Mouse (Mus musculus): ENCODE results near the gene Asgr1. TPM values are rescaled to one million over a fixed set of nuclear protein-coding genes. Genes with fewer than 3 reads are reported as not detected.

Gene Asgr1
- total and polyA plus RNA-seq, 3 experiments, result not detected

- Histone ChIP-seq H3K36me3 (replicated peaks) (no peaks in the 10 kb centered on the region), H3K27me3 (ENCODE audit: insufficient read depth, low read length) (peaks cover 23% of the 10 kb centered on the region), H3K4me3 (ENCODE audit: low read depth, low read length) (no peak overlapping the region), H3K9me3 (replicated peaks) (no peaks in the 10 kb centered on the region), H3K4me1 (ENCODE audit: insufficient read depth, low read depth, low read length) (no peaks in the 10 kb centered on the region)
- ATAC-seq (ENCODE audit: extremely low read depth, insufficient number of reproducible peaks, low FRiP score, poor library complexity, severe bottlenecking), result no peak
- TF ChIP-seq CTCF (IDR thresholded peaks at IDR 0.05; ENCODE audit: low read depth, low read length), result no peak
- no peak for TF ChIP-seq GATA1 (IDR thresholded peaks at IDR 0.05; ENCODE audit: borderline replicate concordance, low read length)
- no peak for TF ChIP-seq GATA2 (IDR thresholded peaks at IDR 0.05; ENCODE audit: borderline replicate concordance, low read depth, low read length)
- no peak for TF ChIP-seq POLR2AphosphoS5 (IDR thresholded peaks at IDR 0.05; ENCODE audit: insufficient replicate concordance, low read depth, low read length)
- TF ChIP-seq TAL1 (conservative IDR thresholded peaks at IDR 0.05; ENCODE audit: low read depth, low read length), result no peak
- no peak for DNase-seq (ENCODE audit: low spot score)
These were observed 43.5 kb downstream of the Asgr1 start for GRCm38 (mm10) chr11:70097396-70097795.

DNA sequence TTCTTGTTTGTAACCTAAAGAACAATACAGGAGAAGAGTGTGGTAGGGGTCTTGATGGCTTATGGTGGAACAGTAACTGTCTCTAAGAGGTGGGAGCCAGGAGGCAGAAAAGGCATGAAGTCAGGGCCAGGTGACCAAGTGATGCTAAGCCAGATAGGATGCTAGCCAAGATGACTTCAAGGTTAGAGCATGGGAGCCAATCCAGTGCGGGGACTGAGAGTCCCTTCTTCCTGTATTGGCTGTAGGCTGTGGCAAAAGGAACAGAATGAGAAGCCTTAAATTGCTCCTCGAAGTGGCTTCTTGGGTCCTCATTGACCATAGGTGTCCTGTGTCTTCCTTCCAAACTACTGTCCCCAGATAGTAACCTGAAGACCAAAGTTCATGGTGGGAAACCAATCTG lies 45.2 kb downstream of the Asgr1 start:
- TF ChIP-seq CTCF (IDR thresholded peaks at IDR 0.05; ENCODE audit: low read depth, low read length) (no peak), GATA1 (IDR thresholded peaks at IDR 0.05; ENCODE audit: borderline replicate concordance, low read length) (no peak), GATA2 (IDR thresholded peaks at IDR 0.05; ENCODE audit: borderline replicate concordance, low read depth, low read length) (no peak), POLR2AphosphoS5 (IDR thresholded peaks at IDR 0.05; ENCODE audit: insufficient replicate concordance, low read depth, low read length) (no peak), TAL1 (conservative IDR thresholded peaks at IDR 0.05; ENCODE audit: low read depth, low read length) (no peak)
- H3K9me3 ChIP-seq (replicated peaks), result no peaks in the 10 kb centered on the region
- DNase-seq (ENCODE audit: low spot score), result no peak
- ATAC-seq (ENCODE audit: extremely low read depth, insufficient number of reproducible peaks, low FRiP score, poor library complexity, severe bottlenecking), result no peak
- H3K4me3 ChIP-seq (ENCODE audit: low read depth, low read length), result no peak overlapping the region
- H3K4me1 ChIP-seq (ENCODE audit: insufficient read depth, low read depth, low read length), result no peaks in the 10 kb centered on the region
- peaks cover 25% of the 10 kb centered on the region for H3K27me3 ChIP-seq (ENCODE audit: insufficient read depth, low read length)
- no peaks in the 10 kb centered on the region for H3K36me3 ChIP-seq (replicated peaks)

GRCm38 (mm10) chr11:70099809-70100208 lies 45.9 kb downstream of the Asgr1 start:
- DNase-seq (ENCODE audit: low spot score) (no peak), ATAC-seq (ENCODE audit: extremely low read depth, insufficient number of reproducible peaks, low FRiP score, poor library complexity, severe bottlenecking) (no peak)
- Histone ChIP-seq H3K4me3 (ENCODE audit: low read depth, low read length) (no peak overlapping the region), H3K36me3 (replicated peaks) (no peaks in the 10 kb centered on the region), H3K27me3 (ENCODE audit: insufficient read depth, low read length) (peaks cover 31% of the 10 kb centered on the region), H3K9me3 (replicated peaks) (no peaks in the 10 kb centered on the region), H3K4me1 (ENCODE audit: insufficient read depth, low read depth, low read length) (no peaks in the 10 kb centered on the region)
- TF ChIP-seq GATA1 (IDR thresholded peaks at IDR 0.05; ENCODE audit: borderline replicate concordance, low read length) (no peak), POLR2AphosphoS5 (IDR thresholded peaks at IDR 0.05; ENCODE audit: insufficient replicate concordance, low read depth, low read length) (no peak), CTCF (IDR thresholded peaks at IDR 0.05; ENCODE audit: low read depth, low read length) (no peak), TAL1 (conservative IDR thresholded peaks at IDR 0.05; ENCODE audit: low read depth, low read length) (no peak), GATA2 (IDR thresholded peaks at IDR 0.05; ENCODE audit: borderline replicate concordance, low read depth, low read length) (no peak)

DNA sequence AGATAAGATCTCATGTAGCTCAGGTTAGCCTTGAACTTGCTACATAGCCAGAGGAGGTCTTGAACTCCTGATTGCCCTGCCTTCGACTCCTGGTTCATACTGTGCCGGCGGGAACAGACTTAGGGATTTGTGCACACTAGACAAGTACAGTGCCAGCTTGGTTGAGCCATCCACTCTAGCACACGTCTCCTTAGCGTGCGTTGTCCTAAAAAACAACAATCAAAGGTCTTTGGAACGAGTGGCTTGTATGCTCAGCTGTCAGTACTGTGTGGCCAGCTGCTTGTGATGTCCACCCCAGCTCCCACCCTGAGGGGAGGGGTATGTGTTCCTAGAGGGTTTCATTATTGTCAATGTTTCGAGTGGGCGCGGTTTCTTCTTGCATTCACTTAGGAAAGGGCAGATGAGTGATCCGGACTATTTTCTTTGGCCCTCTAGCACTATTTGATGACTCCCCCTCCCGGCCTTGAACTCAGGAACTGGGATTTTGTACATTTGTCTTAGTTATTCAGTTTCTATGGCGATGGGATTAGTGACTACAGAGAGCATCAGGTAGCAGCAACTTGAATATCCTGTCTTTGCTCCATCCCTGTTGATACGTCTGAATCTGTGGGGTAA lies 49.9 kb downstream of the Asgr1 start:
- Histone ChIP-seq H3K4me3 (ENCODE audit: low read depth, low read length) (no peak overlapping the region), H3K36me3 (replicated peaks) (no peaks in the 10 kb centered on the region), H3K4me1 (ENCODE audit: insufficient read depth, low read depth, low read length) (no peaks in the 10 kb centered on the region), H3K27me3 (ENCODE audit: insufficient read depth, low read length) (peaks cover 30% of the 10 kb centered on the region), H3K9me3 (replicated peaks) (no peaks in the 10 kb centered on the region)
- TF ChIP-seq GATA2 (IDR thresholded peaks at IDR 0.05; ENCODE audit: borderline replicate concordance, low read depth, low read length), result no peak
- TF ChIP-seq TAL1 (conservative IDR thresholded peaks at IDR 0.05; ENCODE audit: low read depth, low read length), result no peak
- no peak for TF ChIP-seq GATA1 (IDR thresholded peaks at IDR 0.05; ENCODE audit: borderline replicate concordance, low read length)
- TF ChIP-seq CTCF (IDR thresholded peaks at IDR 0.05; ENCODE audit: low read depth, low read length), result no peak
- no peak for TF ChIP-seq POLR2AphosphoS5 (IDR thresholded peaks at IDR 0.05; ENCODE audit: insufficient replicate concordance, low read depth, low read length)
- ATAC-seq (ENCODE audit: extremely low read depth, insufficient number of reproducible peaks, low FRiP score, poor library complexity, severe bottlenecking) (no peak), DNase-seq (ENCODE audit: low spot score) (no peak)

GRCm38 (mm10) chr11:70107085-70107484 lies 53.2 kb downstream of the Asgr1 start:
- ATAC-seq (ENCODE audit: extremely low read depth, insufficient number of reproducible peaks, low FRiP score, poor library complexity, severe bottlenecking) (no peak), DNase-seq (ENCODE audit: low spot score) (no peak)
- H3K36me3 ChIP-seq (replicated peaks), result no peaks in the 10 kb centered on the region
- TF ChIP-seq GATA1 (IDR thresholded peaks at IDR 0.05; ENCODE audit: borderline replicate concordance, low read length), result no peak
- TF ChIP-seq POLR2AphosphoS5 (IDR thresholded peaks at IDR 0.05; ENCODE audit: insufficient replicate concordance, low read depth, low read length), result no peak
- no peak for TF ChIP-seq TAL1 (conservative IDR thresholded peaks at IDR 0.05; ENCODE audit: low read depth, low read length)
- peaks cover 28% of the 10 kb centered on the region for H3K27me3 ChIP-seq (ENCODE audit: insufficient read depth, low read length)
- no peak overlapping the region for H3K4me3 ChIP-seq (ENCODE audit: low read depth, low read length)
- no peaks in the 10 kb centered on the region for H3K9me3 ChIP-seq (replicated peaks)
- no peaks in the 10 kb centered on the region for H3K4me1 ChIP-seq (ENCODE audit: insufficient read depth, low read depth, low read length)

Other genes starting within 250 kb of the Asgr1 start
Only the 20 nearest of the 35 such genes appear.
- 94.6 and 98.7 TPM in 2 replicates for gene Acap1, start 158.5 kb upstream of the Asgr1 start, total RNA-seq (2014; fragmentation: Nextera tagmentation)
- 103 and 118 TPM in 2 replicates for gene Acap1, start 158.5 kb upstream of the Asgr1 start, total RNA-seq (2017)
- 184 and 216 TPM in 2 replicates for gene Acap1, start 158.5 kb upstream of the Asgr1 start, polyA plus RNA-seq (2012)
- gene 2810408A11Rik, start 153.1 kb upstream of the Asgr1 start, total RNA-seq (2014; fragmentation: Nextera tagmentation), result 6.6 and 7.2 TPM in 2 replicates
- 1.7 and 4.4 TPM in 2 replicates for gene 2810408A11Rik, start 153.1 kb upstream of the Asgr1 start, total RNA-seq (2017)
- gene 2810408A11Rik, start 153.1 kb upstream of the Asgr1 start, polyA plus RNA-seq (2012), result 0.62 and 1.2 TPM in 2 replicates
- 25.7 and 39.6 TPM in 2 replicates for gene Neurl4, start 153.0 kb upstream of the Asgr1 start, total RNA-seq (2014; fragmentation: Nextera tagmentation)
- gene Neurl4, start 153.0 kb upstream of the Asgr1 start, total RNA-seq (2017), result 27.2 and 30.2 TPM in 2 replicates
- 87.0 and 110 TPM in 2 replicates for gene Neurl4, start 153.0 kb upstream of the Asgr1 start, polyA plus RNA-seq (2012)
- 305 and 344 TPM in 2 replicates for gene Gps2, start 140.2 kb upstream of the Asgr1 start, total RNA-seq (2014; fragmentation: Nextera tagmentation)
- gene Gps2, start 140.2 kb upstream of the Asgr1 start, total RNA-seq (2017), result 44.9 and 45.8 TPM in 2 replicates
- 203 and 216 TPM in 2 replicates for gene Gps2, start 140.2 kb upstream of the Asgr1 start, polyA plus RNA-seq (2012)
- gene Eif5a, start 132.1 kb upstream of the Asgr1 start, total RNA-seq (2014; fragmentation: Nextera tagmentation), result 1,285 and 1,536 TPM in 2 replicates
- gene Eif5a, start 132.1 kb upstream of the Asgr1 start, total RNA-seq (2017), result 763 and 764 TPM in 2 replicates
- 2,879 and 2,909 TPM in 2 replicates for gene Eif5a, start 132.1 kb upstream of the Asgr1 start, polyA plus RNA-seq (2012)
- gene Ybx2, start 118.3 kb upstream of the Asgr1 start, total RNA-seq (2014; fragmentation: Nextera tagmentation), result 1.4 and 1.6 TPM in 2 replicates
- gene Ybx2, start 118.3 kb upstream of the Asgr1 start, total RNA-seq (2017), result 0.23 TPM in 1 of 2 replicates, not detected in the other
- 0.04 TPM in 1 of 2 replicates, not detected in the other for gene Ybx2, start 118.3 kb upstream of the Asgr1 start, polyA plus RNA-seq (2012)
- 0.39 and 10.6 TPM in 2 replicates for gene Slc2a4, start 105.9 kb upstream of the Asgr1 start, total RNA-seq (2014; fragmentation: Nextera tagmentation)
- gene Slc2a4, start 105.9 kb upstream of the Asgr1 start, total RNA-seq (2017), result 0.06 and 0.16 TPM in 2 replicates
- gene Slc2a4, start 105.9 kb upstream of the Asgr1 start, polyA plus RNA-seq (2012), result 0.16 TPM in 1 of 2 replicates, not detected in the other
- gene Cldn7, start 89.3 kb upstream of the Asgr1 start, total RNA-seq (2014; fragmentation: Nextera tagmentation), result not detected in 2 replicates
- not detected in 2 replicates for gene Cldn7, start 89.3 kb upstream of the Asgr1 start, total RNA-seq (2017)
- not detected in 2 replicates for gene Cldn7, start 89.3 kb upstream of the Asgr1 start, polyA plus RNA-seq (2012)
- gene Ctdnep1, start 72.9 kb upstream of the Asgr1 start, total RNA-seq (2014; fragmentation: Nextera tagmentation), result 164 and 177 TPM in 2 replicates
- 36.2 and 37.4 TPM in 2 replicates for gene Ctdnep1, start 72.9 kb upstream of the Asgr1 start, total RNA-seq (2017)
- gene Ctdnep1, start 72.9 kb upstream of the Asgr1 start, polyA plus RNA-seq (2012), result 227 and 274 TPM in 2 replicates
- gene Elp5, start 71.6 kb upstream of the Asgr1 start, total RNA-seq (2014; fragmentation: Nextera tagmentation), result 54.5 and 72.7 TPM in 2 replicates
- 69.9 and 84.5 TPM in 2 replicates for gene Elp5, start 71.6 kb upstream of the Asgr1 start, total RNA-seq (2017)
- gene Elp5, start 71.6 kb upstream of the Asgr1 start, polyA plus RNA-seq (2012), result 10.3 and 10.4 TPM in 2 replicates
- 762 and 788 TPM in 2 replicates for gene Gabarap, start 62.9 kb upstream of the Asgr1 start, total RNA-seq (2014; fragmentation: Nextera tagmentation)
- gene Gabarap, start 62.9 kb upstream of the Asgr1 start, total RNA-seq (2017), result 569 and 637 TPM in 2 replicates
- 265 and 345 TPM in 2 replicates for gene Gabarap, start 62.9 kb upstream of the Asgr1 start, polyA plus RNA-seq (2012)
- 47.0 and 56.4 TPM in 2 replicates for gene Phf23, start 58.3 kb upstream of the Asgr1 start, total RNA-seq (2014; fragmentation: Nextera tagmentation)
- gene Phf23, start 58.3 kb upstream of the Asgr1 start, total RNA-seq (2017), result 84.0 and 84.4 TPM in 2 replicates
- gene Phf23, start 58.3 kb upstream of the Asgr1 start, polyA plus RNA-seq (2012), result 92.1 and 95.5 TPM in 2 replicates
- gene Dvl2, start 53.5 kb upstream of the Asgr1 start, total RNA-seq (2014; fragmentation: Nextera tagmentation), result 32.7 and 39.8 TPM in 2 replicates
- 44.8 and 49.6 TPM in 2 replicates for gene Dvl2, start 53.5 kb upstream of the Asgr1 start, total RNA-seq (2017)
- gene Dvl2, start 53.5 kb upstream of the Asgr1 start, polyA plus RNA-seq (2012), result 66.5 and 71.8 TPM in 2 replicates
- 16.3 and 21.7 TPM in 2 replicates for gene Acadvl, start 38.7 kb upstream of the Asgr1 start, total RNA-seq (2014; fragmentation: Nextera tagmentation)
- 31.1 and 31.7 TPM in 2 replicates for gene Acadvl, start 38.7 kb upstream of the Asgr1 start, total RNA-seq (2017)
- 16.3 and 21.0 TPM in 2 replicates for gene Acadvl, start 38.7 kb upstream of the Asgr1 start, polyA plus RNA-seq (2012)
- gene Dlg4, start 37.1 kb upstream of the Asgr1 start, total RNA-seq (2014; fragmentation: Nextera tagmentation), result 10.9 and 14.0 TPM in 2 replicates
- 1.1 and 2.2 TPM in 2 replicates for gene Dlg4, start 37.1 kb upstream of the Asgr1 start, total RNA-seq (2017)
- 8.8 and 12.1 TPM in 2 replicates for gene Dlg4, start 37.1 kb upstream of the Asgr1 start, polyA plus RNA-seq (2012)
- gene Asgr2, start 38.6 kb downstream of the Asgr1 start, total RNA-seq (2014; fragmentation: Nextera tagmentation), result not detected in 2 replicates
- gene Asgr2, start 38.6 kb downstream of the Asgr1 start, total RNA-seq (2017), result not detected in 2 replicates
- not detected in 2 replicates for gene Asgr2, start 38.6 kb downstream of the Asgr1 start, polyA plus RNA-seq (2012)
- not detected in 2 replicates for gene Mgl2, start 76.2 kb downstream of the Asgr1 start, total RNA-seq (2014; fragmentation: Nextera tagmentation)
- gene Mgl2, start 76.2 kb downstream of the Asgr1 start, total RNA-seq (2017), result 0.41 TPM in 1 of 2 replicates, not detected in the other
- gene Mgl2, start 76.2 kb downstream of the Asgr1 start, polyA plus RNA-seq (2012), result not detected in 2 replicates
- gene Clec10a, start 102.1 kb downstream of the Asgr1 start, total RNA-seq (2014; fragmentation: Nextera tagmentation), result 26.3 and 36.3 TPM in 2 replicates
- gene Clec10a, start 102.1 kb downstream of the Asgr1 start, total RNA-seq (2017), result 89.8 and 103 TPM in 2 replicates
- gene Clec10a, start 102.1 kb downstream of the Asgr1 start, polyA plus RNA-seq (2012), result 4.3 and 5.1 TPM in 2 replicates
- gene Slc16a11, start 158.7 kb downstream of the Asgr1 start, total RNA-seq (2014; fragmentation: Nextera tagmentation), result not detected in 2 replicates
- gene Slc16a11, start 158.7 kb downstream of the Asgr1 start, total RNA-seq (2017), result 0.06 TPM in 1 of 2 replicates, not detected in the other
- gene Slc16a11, start 158.7 kb downstream of the Asgr1 start, polyA plus RNA-seq (2012), result not detected in 2 replicates
- gene Slc16a13, start 167.0 kb downstream of the Asgr1 start, total RNA-seq (2014; fragmentation: Nextera tagmentation), result 4.7 and 6.0 TPM in 2 replicates
- 4.6 and 5.7 TPM in 2 replicates for gene Slc16a13, start 167.0 kb downstream of the Asgr1 start, total RNA-seq (2017)
- 6.6 and 8.3 TPM in 2 replicates for gene Slc16a13, start 167.0 kb downstream of the Asgr1 start, polyA plus RNA-seq (2012)